In genomic region chr7:31208237-31209054, GRCm38 (mm10) we compare ENCODE assay signal across 8 mouse cellular contexts. TPM values are rescaled to one million over a fixed set of nuclear protein-coding genes. Genes with fewer than 3 reads are reported as not detected.
A peak's percentile ranks its signal among the peaks of the same experiment; 100 is the strongest.
DNase-seq lines count a peak whose midpoint lies in the region; ATAC-seq and TF ChIP-seq lines count a peak whose summit lies in the region.

No protein-coding gene starts in this region.

- no peaks in the 10 kb centered on the region for H3K79me3 ChIP-seq in C2C12 (ENCODE audit: low read depth)

- no peaks in the 10 kb centered on the region for H3K36me3 ChIP-seq in C2C12 (ENCODE audit: control insufficient read depth, insufficient read depth)
- H3K36me3 ChIP-seq in heart, embryonic 12.5 days = peaks cover 12% of the 10 kb centered on the region
- H3K36me3 ChIP-seq in kidney, embryonic 16.5 days (ENCODE audit: insufficient read depth, low read length) = peaks cover 5% of the 10 kb centered on the region; the same call in 1 of the 2 replicates

- peak overlapping the region; percentile 59 for H3K4me3 ChIP-seq in C2C12 (ENCODE audit: insufficient read depth, poor library complexity, severe bottlenecking)
- H3K4me3 ChIP-seq in brown adipose tissue, adult 24 weeks (ENCODE audit: insufficient read depth, low read depth, low read length) = peak overlapping the region; percentile 95
- peak overlapping the region; percentile 62 for H3K4me3 ChIP-seq in heart, embryonic 12.5 days
- peak overlapping the region; percentile 71 for H3K4me3 ChIP-seq in kidney, embryonic 16.5 days (ENCODE audit: low read length)

- DNase-seq in liver = peak; percentile 66
- DNase-seq in spleen, postnatal 36 days (ENCODE audit: low spot score in 2 of 2) = peak; percentile 64 to 69

- H3K4me2 ChIP-seq in heart, embryonic 12.5 days = peak overlapping the region; percentile 78
- peak overlapping the region; percentile 75 for H3K4me2 ChIP-seq in kidney, embryonic 16.5 days (replicated peaks; ENCODE audit: low read depth, low read length)

- no peak for TF ChIP-seq CTCF in C2C12 (IDR thresholded peaks at IDR 0.05; ENCODE audit: control insufficient read depth, insufficient read depth, insufficient read length)

- WGBS in heart, embryonic 12.5 days = 29% methylated on average over 34 of the region's 34 CpGs
- 38% methylated on average over 34 of the region's 34 CpGs for WGBS in kidney, embryonic 16.5 days

- H3K27me3 ChIP-seq in C2C12 (ENCODE audit: control insufficient read depth, insufficient read depth, insufficient read length) = no peaks in the 10 kb centered on the region
- no peaks in the 10 kb centered on the region for H3K27me3 ChIP-seq in heart, embryonic 12.5 days (replicated peaks)
- no peaks in the 10 kb centered on the region for H3K27me3 ChIP-seq in kidney, embryonic 16.5 days (ENCODE audit: insufficient read depth, low read length)

- H3K79me2 ChIP-seq in C2C12 (ENCODE audit: control insufficient read depth, insufficient read depth) = no peaks in the 10 kb centered on the region

- H3K9me3 ChIP-seq in heart, embryonic 12.5 days (replicated peaks) = 0 out of 2 replicates have a peak, but pooled peaks cover 5% of the 10 kb centered on the region
- no peaks in the 10 kb centered on the region for H3K9me3 ChIP-seq in kidney, embryonic 16.5 days (ENCODE audit: low read length)

- ATAC-seq in erythroid progenitor cell, adult 5-6 weeks (replicated peaks; ENCODE audit: low FRiP score, poor library complexity, severe bottlenecking) = peak; percentile 80
- ATAC-seq in heart, embryonic 12.5 days (ENCODE audit: insufficient number of reproducible peaks, low FRiP score) = peak; percentile 68
- ATAC-seq in kidney, embryonic 16.5 days (ENCODE audit: low FRiP score, low TSS enrichment) = peak; percentile 94
- ATAC-seq in monocyte, adult 5-6 weeks (replicated peaks; ENCODE audit: insufficient number of reproducible peaks, low FRiP score, low TSS enrichment, poor library complexity, severe bottlenecking) = peak; percentile 86

- peak overlapping the region; percentile 78 for H3K9ac ChIP-seq in heart, embryonic 12.5 days
- H3K9ac ChIP-seq in kidney, embryonic 16.5 days (replicated peaks; ENCODE audit: low read length) = peak overlapping the region; percentile 79

- peak overlapping the region; percentile 62 for H3ac ChIP-seq in C2C12 (ENCODE audit: control insufficient read depth, insufficient read length, low read depth)

- no peak overlapping the region for H3K27ac ChIP-seq in brown adipose tissue, adult 24 weeks (replicated peaks; ENCODE audit: low read depth, low read length)
- H3K27ac ChIP-seq in heart, embryonic 12.5 days (ENCODE audit: poor library complexity, severe bottlenecking) = no peak overlapping the region
- no peak overlapping the region; the same call in 1 of the 2 replicates for H3K27ac ChIP-seq in kidney, embryonic 16.5 days (ENCODE audit: low read length)

- H3K4me1 ChIP-seq in brown adipose tissue, adult 24 weeks (ENCODE audit: control insufficient read depth, insufficient read depth, insufficient read length, low read length) = peaks cover 3% of the 10 kb centered on the region; the same call in 1 of the 2 replicates
- 0 out of 2 replicates have a peak, but pooled peaks cover 3% of the 10 kb centered on the region for H3K4me1 ChIP-seq in heart, embryonic 12.5 days (replicated peaks)
- peaks cover 7% of the 10 kb centered on the region; the same call in 1 of the 2 replicates for H3K4me1 ChIP-seq in kidney, embryonic 16.5 days (ENCODE audit: insufficient read depth, low read length)

TF ChIP-seq in C2C12, 6 proteins besides CTCF, POLR2A, EP300 and RAD21:
- TF ChIP-seq USF1 (IDR thresholded peaks at IDR 0.05; ENCODE audit: low read depth) (no peak), MAX (IDR thresholded peaks at IDR 0.05) (no peak), FOSL1 (IDR thresholded peaks at IDR 0.05; ENCODE audit: insufficient read depth, low read length, poor library complexity, severe bottlenecking) (no peak), CEBPB (IDR thresholded peaks at IDR 0.05; ENCODE audit: low read depth) (no peak), MYOD1 (IDR thresholded peaks at IDR 0.05; ENCODE audit: control insufficient read depth, insufficient read length, low read depth) (no peak)

RNA-seq across cellular contexts. Expression of gene Gramd1a, which starts 52.8 kb away (rescaled TPM):
- polyA plus RNA-seq in C2C12 (2012; fragmentation: generic; extraction: Trizol) = 17.9 TPM
- polyA plus RNA-seq in brown adipose tissue, adult 24 weeks (2012; ENCODE audit: insufficient read depth, insufficient read length, missing spikeins) = 24.7 and 34.9 TPM in 2 replicates
- 19.1 and 38.6 TPM in 2 replicates for total RNA-seq in erythroid progenitor cell, adult 5-6 weeks (2015; ENCODE audit: low replicate concordance)
- total RNA-seq in erythroid progenitor cell, adult 5-6 weeks (2017; ENCODE audit: low replicate concordance) = 6.7 and 29.1 TPM in 2 replicates
- 63.4 and 64.6 TPM in 2 replicates for polyA plus RNA-seq in heart, embryonic 12.5 days (2016; fragmentation: Nextera tagmentation; extraction: Ambion mirVana)
- polyA plus RNA-seq in kidney, embryonic 16.5 days (2015; fragmentation: Nextera tagmentation; extraction: Ambion mirVana) = 73.3 and 73.4 TPM in 2 replicates
- total RNA-seq in monocyte, adult 5-6 weeks (2017) = 60.2 to 141 TPM (median 71.3 TPM) in 3 replicates
